Mouse (Mus musculus) spleen, adult 18-20 months (tissue): ENCODE results near the gene Mc3r.

Source experiments
- DNase-seq, 2 experiments: peaks; one replicate each; pipeline ENCODE4 v3.0.0; 2022; ENCODE audit warnings: mixed read lengths in 2 of 2

The Mc3r gene

DNA sequence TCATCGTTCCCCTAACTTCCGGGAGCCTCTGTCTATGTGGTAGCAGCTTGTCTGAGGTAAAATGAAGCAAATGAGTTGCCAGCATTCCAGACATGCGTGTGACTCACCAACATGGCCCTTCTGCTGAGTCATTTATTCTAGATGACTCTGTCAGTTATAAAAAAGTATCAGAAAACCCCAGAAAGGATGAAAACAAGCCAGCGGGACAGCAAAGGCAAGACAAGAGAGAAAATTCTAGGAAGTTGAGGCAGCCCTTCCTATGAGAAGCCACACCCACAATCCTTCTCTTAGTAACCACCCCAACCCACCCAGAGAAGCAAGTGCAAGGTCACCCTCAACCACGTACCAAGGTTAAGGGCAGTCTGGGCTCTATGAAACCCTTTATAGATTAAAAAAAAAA, 8.7 kb downstream of the Mc3r start:
- DNase-seq = no peak

- DNase-seq = no peak
These were observed 9.3 kb downstream of the Mc3r start for GRCm38 (mm10) chr2:172257471-172258065.

- no peak for DNase-seq
These were observed 11.8 kb downstream of the Mc3r start for GRCm38 (mm10) chr2:172260064-172260463.

GRCm38 (mm10) chr2:172261441-172261840, 13.1 kb downstream of the Mc3r start:
- no peak for DNase-seq

GRCm38 (mm10) chr2:172263216-172263615, 14.9 kb downstream of the Mc3r start:
- no peak for DNase-seq

DNA sequence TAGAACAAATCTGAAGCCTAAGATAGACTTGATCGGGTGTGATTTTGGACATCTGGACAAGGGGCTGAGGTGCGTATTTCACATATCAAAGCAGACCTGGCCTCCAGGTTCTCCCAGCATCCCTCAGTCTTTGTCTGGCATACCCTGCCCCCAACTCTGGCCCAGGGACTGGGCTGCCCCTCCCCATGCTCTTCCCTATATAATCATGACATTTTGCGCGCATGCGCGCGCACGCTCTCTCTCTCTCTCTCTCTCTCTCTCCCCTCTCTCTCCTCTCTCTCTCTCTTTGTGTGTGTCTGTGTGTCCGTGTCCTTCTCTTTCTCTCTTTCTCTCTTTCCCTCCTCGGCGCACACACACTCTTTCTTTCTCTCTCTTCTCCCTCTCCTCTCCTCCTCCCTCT, 21.6 kb downstream of the Mc3r start:
- no peak for DNase-seq

GRCm38 (mm10) chr2:172270485-172270944, 22.2 kb downstream of the Mc3r start:
- no peak for DNase-seq

GRCm38 (mm10) chr2:172270974-172271697, 22.8 kb downstream of the Mc3r start:
- no peak for DNase-seq

GRCm38 (mm10) chr2:172274662-172275061, 26.4 kb downstream of the Mc3r start:
- no peak for DNase-seq

DNA sequence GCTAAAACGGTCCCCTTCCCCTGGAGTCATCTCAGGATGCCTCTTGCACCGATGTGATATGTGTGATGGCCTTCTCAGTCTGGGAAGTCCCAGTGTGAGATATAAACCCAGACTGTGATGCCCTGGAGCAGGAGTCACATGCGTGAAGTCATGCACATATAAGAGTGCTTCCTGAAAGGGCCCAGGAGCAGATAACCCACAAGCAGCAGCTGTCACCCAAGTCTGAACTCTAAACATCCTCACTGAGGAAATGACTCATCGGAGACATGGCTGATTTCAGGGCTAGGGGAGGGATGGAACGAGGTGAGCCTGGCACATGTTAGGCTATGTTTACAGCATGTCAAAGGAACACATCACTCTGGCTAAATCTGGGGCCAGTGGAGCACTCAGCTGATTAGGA, 27.9 kb downstream of the Mc3r start:
- DNase-seq = no peak

GRCm38 (mm10) chr2:172278979-172279378, 30.7 kb downstream of the Mc3r start:
- no peak for DNase-seq

DNA sequence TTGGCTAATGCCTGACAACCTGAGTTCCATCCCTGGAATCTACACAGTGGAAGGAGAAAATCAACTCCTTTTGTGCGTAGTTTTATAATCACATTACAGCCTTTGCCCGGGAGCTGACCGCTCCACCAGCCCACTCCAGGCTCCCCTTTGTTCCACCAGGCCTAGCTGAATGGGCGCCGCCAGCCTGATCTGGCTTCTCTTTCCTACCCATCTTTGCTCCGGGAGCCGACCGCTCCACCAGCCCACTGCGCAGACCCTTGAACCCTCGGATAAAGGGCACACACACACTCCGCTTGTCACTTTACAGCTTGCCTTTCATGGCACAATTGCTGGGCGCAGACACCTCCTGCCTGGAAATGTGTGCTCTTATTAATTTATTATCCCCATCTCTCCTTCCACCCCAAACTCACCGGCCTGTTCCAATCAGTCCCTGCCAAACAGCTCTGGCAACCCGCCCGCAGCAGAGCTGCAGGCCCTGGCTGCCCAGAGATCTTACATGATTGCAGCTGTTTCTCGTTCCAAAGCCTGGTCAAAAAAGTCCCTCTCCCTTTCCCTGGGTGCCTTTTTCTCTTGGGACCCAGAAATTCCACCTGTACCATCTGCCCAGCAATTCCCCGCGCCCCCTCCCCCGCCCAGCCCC, 33.9 kb downstream of the Mc3r start:
- DNase-seq = no peak

DNA sequence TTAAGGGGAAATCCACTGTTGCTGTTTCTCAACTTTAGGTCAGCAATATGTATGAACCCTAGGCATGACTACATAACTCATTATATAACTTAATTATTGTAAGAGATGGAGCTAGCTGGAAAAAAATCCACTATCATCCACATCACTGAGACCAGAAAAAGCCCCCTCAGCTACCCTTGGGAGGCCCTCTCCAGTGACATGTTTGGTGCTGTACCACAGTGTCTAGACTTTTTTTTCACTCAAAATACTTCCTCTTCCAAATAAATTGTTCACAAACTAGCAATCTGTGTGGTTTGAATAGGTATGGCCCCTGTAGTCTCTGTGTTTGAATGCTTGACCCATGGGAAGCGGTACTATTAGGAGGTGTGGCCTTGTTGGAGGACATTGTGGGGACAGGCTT, 39.4 kb downstream of the Mc3r start:
- DNase-seq = no peak

DNA sequence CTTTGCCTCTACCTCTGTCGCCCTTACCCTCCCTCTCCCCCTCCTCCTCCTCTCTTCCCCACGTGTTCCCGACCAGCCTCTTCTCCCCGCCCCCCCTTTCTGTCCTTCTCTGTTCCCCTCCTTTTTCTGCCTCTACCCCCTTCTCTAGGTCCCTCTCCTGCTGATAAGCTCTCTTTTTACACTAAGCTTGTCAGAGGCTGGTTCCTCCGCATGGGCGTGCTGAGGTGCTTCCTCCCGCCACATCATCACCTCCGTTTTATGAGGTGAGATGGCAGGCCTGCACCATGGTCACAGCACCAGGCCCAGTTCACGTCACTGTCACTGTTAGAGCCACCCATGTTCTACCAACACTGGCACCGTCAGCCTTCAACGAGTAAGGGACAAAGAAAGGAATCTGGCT, 40.7 kb downstream of the Mc3r start:
- DNase-seq = no peak

- DNase-seq = no peak
These were observed 41.3 kb downstream of the Mc3r start for GRCm38 (mm10) chr2:172289632-172290031.

DNA sequence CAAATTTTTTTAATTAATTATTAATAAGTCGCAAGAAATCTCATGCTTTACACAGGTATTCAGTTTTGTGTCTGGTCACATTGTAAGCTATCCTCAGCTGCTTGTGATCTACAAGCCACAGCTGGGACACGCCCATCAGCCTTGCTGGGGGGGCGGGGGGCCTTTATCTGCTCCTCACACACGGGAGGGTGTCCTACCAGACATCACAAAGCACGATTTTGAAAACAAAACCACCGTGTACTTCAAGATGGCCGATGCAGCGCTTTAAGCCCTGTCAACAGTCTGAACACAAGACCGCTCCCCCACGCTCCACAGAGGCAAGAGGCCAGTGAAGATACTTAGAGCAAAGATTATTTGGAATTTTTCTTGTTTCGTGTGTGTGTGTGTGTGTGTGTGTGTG, 42.2 kb downstream of the Mc3r start:
- DNase-seq = no peak

DNA sequence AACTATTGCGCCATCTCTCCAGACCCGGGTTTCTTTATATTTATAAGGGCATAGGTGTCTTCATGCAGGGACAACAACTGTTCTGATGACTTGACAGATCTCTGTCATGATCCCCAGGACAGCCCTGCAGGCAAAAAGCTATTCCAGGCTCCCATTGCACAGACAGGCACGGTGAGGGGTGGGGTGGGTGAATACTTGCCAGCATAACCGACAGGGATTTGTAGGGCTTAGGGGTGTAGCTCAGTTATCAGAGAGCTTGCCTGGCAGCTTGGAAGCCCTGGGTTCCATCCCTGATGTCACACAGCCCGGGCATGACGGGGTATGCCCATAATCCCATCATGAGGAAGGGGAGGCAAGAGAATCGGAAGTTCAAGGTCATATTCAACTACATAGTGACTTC, 42.7 kb downstream of the Mc3r start:
- no peak for DNase-seq

DNA sequence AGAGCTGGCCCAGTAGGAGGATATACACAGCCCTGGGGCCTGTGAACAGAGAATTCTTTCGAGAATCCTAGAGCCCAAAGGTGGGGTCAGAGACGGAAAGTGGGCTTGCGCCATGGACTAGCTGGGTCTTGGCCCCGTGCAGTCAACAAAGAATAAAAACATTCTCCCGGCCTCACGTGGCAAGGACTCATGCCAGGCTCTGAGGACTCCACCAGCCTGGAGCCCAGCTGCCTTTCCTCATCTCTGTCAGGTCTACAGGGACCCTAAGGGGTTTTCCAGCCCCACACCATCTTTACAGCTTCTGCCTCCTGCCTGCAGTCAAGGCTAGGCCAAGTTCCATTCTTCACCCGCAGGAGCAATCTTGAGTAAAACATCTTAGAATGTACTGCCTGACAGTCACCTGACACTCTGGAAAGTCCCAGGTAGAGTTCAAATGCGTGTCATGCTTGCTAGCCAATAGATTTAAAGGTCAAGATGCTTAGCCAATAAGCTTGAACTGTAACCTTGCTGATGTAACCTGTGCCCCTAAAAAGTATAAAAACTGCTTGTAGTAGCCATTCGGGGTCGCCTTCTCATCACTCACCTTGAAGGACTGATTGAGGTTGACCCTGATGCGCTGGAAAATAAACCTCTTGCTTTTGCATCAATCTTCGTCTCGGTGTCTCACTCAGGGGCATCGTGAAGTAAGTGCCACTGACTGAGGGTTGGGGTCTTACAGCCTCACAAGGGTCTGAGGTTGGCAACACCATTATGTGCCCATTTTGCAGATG, 43.6 kb downstream of the Mc3r start:
- DNase-seq = no peak

DNA sequence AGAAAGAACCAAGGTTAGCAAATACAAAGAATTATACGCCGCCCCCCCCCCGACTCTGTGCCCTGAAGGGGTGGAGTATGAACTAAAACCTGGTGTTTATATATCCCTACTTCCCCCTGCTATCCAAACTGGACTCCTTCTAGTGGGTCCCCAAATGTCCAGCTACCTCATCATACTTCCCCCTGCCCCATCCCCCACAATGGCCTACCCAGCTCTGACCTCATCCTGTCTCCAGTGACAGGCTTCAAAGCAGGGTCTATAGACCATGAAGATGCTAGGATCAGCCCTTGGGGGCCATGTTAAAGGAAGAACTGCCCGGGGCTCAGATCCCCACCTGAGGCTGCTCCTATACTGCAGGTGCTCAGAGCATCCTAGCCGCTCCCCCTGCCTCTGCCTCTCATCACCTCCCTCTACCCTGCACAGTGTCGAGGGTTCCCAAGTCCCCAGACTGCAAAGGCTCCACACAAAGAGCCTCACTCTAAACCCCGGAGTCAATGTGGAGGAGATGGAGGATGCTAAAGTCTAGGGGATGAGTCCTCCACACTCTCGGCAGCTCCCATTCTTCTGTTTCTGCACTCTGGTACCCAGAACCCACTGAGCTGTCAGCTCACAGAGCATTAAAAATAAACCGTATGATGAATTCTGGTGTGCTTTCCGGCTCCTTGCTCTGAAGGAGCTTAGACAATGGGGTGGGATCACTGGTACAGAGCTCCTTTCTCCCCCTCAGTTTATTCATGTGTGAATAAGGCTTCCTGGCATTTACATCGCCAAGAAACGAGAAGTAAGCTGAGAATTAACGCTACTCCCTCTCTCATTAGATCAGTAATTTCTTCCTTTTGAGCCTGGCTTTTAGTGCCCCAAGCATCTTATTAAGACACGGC, 44.5 kb downstream of the Mc3r start:
- no peak for DNase-seq

DNA sequence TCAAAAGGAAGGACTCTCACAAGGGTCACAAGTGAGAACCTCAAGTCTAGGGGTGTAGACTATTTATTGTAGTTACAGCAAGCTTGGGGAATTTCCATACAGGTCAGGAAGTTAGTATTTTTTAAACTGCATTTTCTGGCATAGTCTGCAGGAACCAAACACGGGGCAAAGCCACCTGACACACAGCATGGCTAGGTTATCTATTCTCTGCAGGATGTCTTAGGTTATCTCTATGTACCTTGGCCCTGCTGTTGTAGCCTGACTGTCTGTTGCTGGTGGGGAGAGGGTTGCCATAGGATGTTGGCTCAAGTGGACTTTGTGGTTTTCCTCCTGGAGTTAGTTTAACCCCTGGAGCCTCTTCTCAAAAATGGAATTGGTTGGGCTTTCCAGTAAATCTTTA, 49.8 kb downstream of the Mc3r start:
- DNase-seq = no peak

DNA sequence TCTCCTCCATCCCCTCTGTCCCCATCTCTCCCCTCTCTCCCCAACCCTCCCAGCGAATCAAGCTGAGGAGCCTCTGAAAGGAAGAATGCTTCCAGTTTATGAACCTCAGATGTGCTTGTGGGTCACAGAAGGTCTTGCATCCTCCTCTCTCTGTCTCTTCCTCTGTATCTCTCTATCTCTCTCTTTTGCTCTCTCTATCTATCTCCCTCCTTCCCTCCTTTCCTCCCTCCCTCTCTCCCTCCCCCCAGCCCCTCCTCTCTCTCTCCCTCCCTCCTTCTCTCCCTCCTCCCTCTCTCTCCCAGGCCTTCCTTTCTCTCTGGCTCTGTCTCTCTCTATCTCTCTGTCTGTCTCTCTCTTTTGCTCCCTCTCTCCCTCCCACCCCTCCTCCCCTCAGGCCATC, 50.2 kb downstream of the Mc3r start:
- no peak for DNase-seq

GRCm38 (mm10) chr2:172299126-172299921, 51.0 kb downstream of the Mc3r start:
- no peak for DNase-seq
